22 mouse cellular contexts compared by ENCODE assay signal in genomic region chr10:83692175-83692895, GRCm38 (mm10). TPM values are rescaled to one million over a fixed set of nuclear protein-coding genes. Genes with fewer than 3 reads are reported as not detected.
DNase-seq lines count a peak whose midpoint lies in the region; ATAC-seq and TF ChIP-seq lines count a peak whose summit lies in the region.
"Had no signal": no experiment of that assay in that cellular context is flagged by ENCODE, and none has a peak within 500 bp of the region (broad histone marks: within the 10 kb centered on the region; RNA-seq: fewer than 3 reads in every experiment).

No protein-coding gene starts in this region.

- intact Hi-C loops in heart, postnatal 10 days (cut with DNase I), result no loop called here

- 0 out of 2 replicates have a peak overlapping the region, but pooled peaks have one; percentile 10 for H3K4me2 ChIP-seq in heart, embryonic 13.5 days
- H3K4me2 ChIP-seq in intestine, embryonic 14.5 days (ENCODE audit: low read length), result no peak overlapping the region
- no peak overlapping the region for H3K4me2 ChIP-seq in liver, postnatal 0 days (ENCODE audit: low read depth, low read length)
- no peak overlapping the region for H3K4me2 ChIP-seq in hindbrain, embryonic 16.5 days (ENCODE audit: low read length)
- H3K4me2 ChIP-seq: embryonic facial prominence, embryonic 12.5 days; limb, embryonic 13.5 days; lung, embryonic 14.5 days; midbrain, embryonic 12.5 days had no signal

- peak overlapping the region; percentile 39; the same call in 1 of the 2 replicates for H3K27ac ChIP-seq in heart, embryonic 13.5 days (replicated peaks)
- no peak overlapping the region for H3K27ac ChIP-seq in intestine, embryonic 14.5 days (ENCODE audit: low read depth)
- peak overlapping the region; percentile 67 for H3K27ac ChIP-seq in liver, postnatal 0 days (ENCODE audit: low read depth)
- no peak overlapping the region for H3K27ac ChIP-seq in hindbrain, embryonic 16.5 days (ENCODE audit: low read depth, low read length)
- H3K27ac ChIP-seq: embryonic facial prominence, embryonic 12.5 days; limb, embryonic 13.5 days; macrophage; midbrain, embryonic 12.5 days had no signal

- DNase-seq in heart, postnatal 10 days, result no peak
- no peak for DNase-seq in intestine, embryonic 14.5 days (ENCODE audit: low spot score)
- no peak for DNase-seq in liver, postnatal 0 days
- DNase-seq in embryo, embryonic 11 days, result no peak
- no peak for DNase-seq in thymus, postnatal 14 days
- DNase-seq: adrenal gland, adult 8-10 months; cerebellum, adult 9-10 months; gastrocnemius, postnatal 10 days; kidney, postnatal 36 days; lung, embryonic 14.5 days; right cerebral cortex, adult 18-20 months; thymus, adult 2 months had no signal

- H3K9me3 ChIP-seq in heart, embryonic 13.5 days, result no peaks in the 10 kb centered on the region
- H3K9me3 ChIP-seq in E14TG2a.4 (ENCODE audit: low read length), result no peaks in the 10 kb centered on the region
- no peaks in the 10 kb centered on the region for H3K9me3 ChIP-seq in intestine, embryonic 14.5 days (ENCODE audit: control insufficient read depth, low read length)
- H3K9me3 ChIP-seq in liver, postnatal 0 days (ENCODE audit: low read length), result no peaks in the 10 kb centered on the region
- H3K9me3 ChIP-seq in hindbrain, embryonic 16.5 days (ENCODE audit: control insufficient read depth, low read length), result no peaks in the 10 kb centered on the region
- H3K9me3 ChIP-seq: embryonic facial prominence, embryonic 12.5 days; limb, embryonic 13.5 days; midbrain, embryonic 12.5 days had no signal

- no peak for TF ChIP-seq EP300 in liver, postnatal 0 days (IDR thresholded peaks at IDR 0.05; ENCODE audit: low read depth)

- no peak overlapping the region for H3K9ac ChIP-seq in heart, embryonic 13.5 days
- H3K9ac ChIP-seq in intestine, embryonic 14.5 days (ENCODE audit: low read length), result no peak overlapping the region
- H3K9ac ChIP-seq in liver, postnatal 0 days (replicated peaks), result no peak overlapping the region
- H3K9ac ChIP-seq in hindbrain, embryonic 16.5 days (ENCODE audit: low read depth, low read length), result no peak overlapping the region
- H3K9ac ChIP-seq: embryonic facial prominence, embryonic 12.5 days; limb, embryonic 13.5 days; lung, embryonic 14.5 days; midbrain, embryonic 12.5 days had no signal

- H3K27me3 ChIP-seq in heart, embryonic 13.5 days (replicated peaks), result no peaks in the 10 kb centered on the region
- no peaks in the 10 kb centered on the region for H3K27me3 ChIP-seq in E14TG2a.4 (ENCODE audit: insufficient read depth, low read length)
- H3K27me3 ChIP-seq in intestine, embryonic 14.5 days (replicated peaks; ENCODE audit: control insufficient read depth, insufficient read depth, low read length), result no peaks in the 10 kb centered on the region
- H3K27me3 ChIP-seq in liver, postnatal 0 days (ENCODE audit: insufficient read depth, low read length), result no peaks in the 10 kb centered on the region
- no peaks in the 10 kb centered on the region for H3K27me3 ChIP-seq in hindbrain, embryonic 16.5 days (replicated peaks; ENCODE audit: control insufficient read depth, insufficient read depth, low read length)
- H3K27me3 ChIP-seq: embryonic facial prominence, embryonic 12.5 days; limb, embryonic 13.5 days; midbrain, embryonic 12.5 days had no signal

- H3K4me3 ChIP-seq in heart, embryonic 13.5 days, result no peak overlapping the region
- H3K4me3 ChIP-seq in E14TG2a.4 (replicated peaks; ENCODE audit: low read length), result peak overlapping the region; percentile 62
- no peak overlapping the region for H3K4me3 ChIP-seq in intestine, embryonic 14.5 days (ENCODE audit: low read depth, low read length)
- H3K4me3 ChIP-seq in liver, postnatal 0 days (ENCODE audit: low read depth, low read length), result no peak overlapping the region
- no peak overlapping the region for H3K4me3 ChIP-seq in hindbrain, embryonic 16.5 days (ENCODE audit: low read length)
- H3K4me3 ChIP-seq: embryonic facial prominence, embryonic 12.5 days; erythroblast, embryonic 14.5 days; limb, embryonic 13.5 days; midbrain, embryonic 12.5 days had no signal

- H3K4me1 ChIP-seq in heart, embryonic 13.5 days, result peaks cover 12% of the 10 kb centered on the region
- H3K4me1 ChIP-seq in E14TG2a.4 (replicated peaks; ENCODE audit: low read depth, low read length), result peaks cover 29% of the 10 kb centered on the region
- 0 out of 2 replicates have a peak, but pooled peaks cover 4% of the 10 kb centered on the region for H3K4me1 ChIP-seq in intestine, embryonic 14.5 days (replicated peaks; ENCODE audit: control insufficient read depth, insufficient read depth, low read length)
- H3K4me1 ChIP-seq in liver, postnatal 0 days (ENCODE audit: insufficient read depth), result no peaks in the 10 kb centered on the region
- no peaks in the 10 kb centered on the region for H3K4me1 ChIP-seq in hindbrain, embryonic 16.5 days (ENCODE audit: control insufficient read depth, insufficient read depth, low read depth, low read length)
- H3K4me1 ChIP-seq: embryonic facial prominence, embryonic 12.5 days; limb, embryonic 13.5 days; midbrain, embryonic 12.5 days had no signal

- ATAC-seq in heart, embryonic 13.5 days (ENCODE audit: extremely low read depth, insufficient number of reproducible peaks, low FRiP score, low TSS enrichment), result no peak
- peak; percentile 66; the same call in 1 of the 2 replicates for ATAC-seq in intestine, embryonic 14.5 days (replicated peaks; ENCODE audit: low FRiP score, low TSS enrichment, low read depth)
- ATAC-seq in liver, postnatal 0 days, result 0 out of 2 replicates have a peak, but pooled peaks have one; percentile 49
- ATAC-seq in hindbrain, embryonic 16.5 days, result no peak
- ATAC-seq: forebrain, embryonic 14.5 days had no signal

- WGBS in heart, embryonic 13.5 days, result 57% methylated on average over 11 of the region's 11 CpGs
- 62% methylated on average over 11 of the region's 11 CpGs for WGBS in intestine, embryonic 14.5 days
- WGBS in liver, postnatal 0 days (ENCODE audit: insufficient replicate concordance), result 57% methylated on average over 11 of the region's 11 CpGs
- 85% methylated on average over 11 of the region's 11 CpGs for WGBS in hindbrain, embryonic 16.5 days

- H3K36me3 ChIP-seq in heart, embryonic 13.5 days, result no peaks in the 10 kb centered on the region
- no peaks in the 10 kb centered on the region for H3K36me3 ChIP-seq in E14TG2a.4 (ENCODE audit: insufficient read depth, low read length)
- no peaks in the 10 kb centered on the region for H3K36me3 ChIP-seq in intestine, embryonic 14.5 days (ENCODE audit: control insufficient read depth, insufficient read depth, low read length)
- H3K36me3 ChIP-seq in liver, postnatal 0 days (replicated peaks; ENCODE audit: insufficient read depth, low read length), result no peaks in the 10 kb centered on the region
- H3K36me3 ChIP-seq in hindbrain, embryonic 16.5 days (ENCODE audit: control insufficient read depth, insufficient read depth, low read length), result no peaks in the 10 kb centered on the region
- H3K36me3 ChIP-seq: embryonic facial prominence, embryonic 12.5 days; limb, embryonic 13.5 days; midbrain, embryonic 12.5 days had no signal

- TF ChIP-seq CTCF in E14TG2a.4 (conservative IDR thresholded peaks at IDR 0.05; ENCODE audit: low read length), result no peak
- no peak for TF ChIP-seq CTCF in liver, postnatal 0 days (IDR thresholded peaks at IDR 0.05; ENCODE audit: low read depth)

RNA-seq across cellular contexts. Expression of gene 1500009L16Rik, which starts 30.3 kb away (rescaled TPM):
- 17.3 and 19.9 TPM in 2 replicates for polyA plus RNA-seq in heart, embryonic 13.5 days (2015; fragmentation: Nextera tagmentation; extraction: Ambion mirVana)
- total RNA-seq in heart, postnatal 10 days (2021), result 10 to 100 TPM in 1 of 2 experiments, 1 to 10 TPM in 1; 9.1 to 12.8 TPM
- polyA plus RNA-seq in intestine, embryonic 14.5 days (2014; fragmentation: Nextera tagmentation; extraction: Ambion mirVana), result 24.6 and 25.5 TPM in 2 replicates
- 0.31 and 0.48 TPM in 2 replicates for polyA plus RNA-seq in liver, postnatal 0 days (2015; fragmentation: Nextera tagmentation; extraction: Ambion mirVana)
- 93.3 and 115 TPM in 2 replicates for polyA plus RNA-seq in hindbrain, embryonic 16.5 days (2015; fragmentation: Nextera tagmentation; extraction: Ambion mirVana)
- total RNA-seq: monocyte, adult 5-6 weeks had no signal
- polyA plus RNA-seq: erythroblast, embryonic 14.5 days; macrophage had no signal

RNA-seq across cellular contexts. Expression of gene Appl2, which starts 43.8 kb away (rescaled TPM):
- 23.4 and 29.3 TPM in 2 replicates for polyA plus RNA-seq in heart, embryonic 13.5 days (2015; fragmentation: Nextera tagmentation; extraction: Ambion mirVana)
- 10 to 100 TPM; 42.9 to 45.9 TPM for total RNA-seq in heart, postnatal 10 days (2021)
- 37.7 and 44.4 TPM in 2 replicates for polyA plus RNA-seq in intestine, embryonic 14.5 days (2014; fragmentation: Nextera tagmentation; extraction: Ambion mirVana)
- polyA plus RNA-seq in liver, postnatal 0 days (2015; fragmentation: Nextera tagmentation; extraction: Ambion mirVana), result 7.8 and 9.2 TPM in 2 replicates
- polyA plus RNA-seq in hindbrain, embryonic 16.5 days (2015; fragmentation: Nextera tagmentation; extraction: Ambion mirVana), result 54.6 and 59.0 TPM in 2 replicates

Comparison
In these comparisons a context has a peak if more than half of its experiments do, and no peak if none do; other contexts are left out.
1. ATAC-seq: peak in intestine, embryonic 14.5 days (single experiment) and liver, postnatal 0 days (single experiment); none in heart, embryonic 13.5 days (single experiment) and hindbrain, embryonic 16.5 days (single experiment).
2. H3K27ac ChIP-seq: peak in heart, embryonic 13.5 days (single experiment) and liver, postnatal 0 days (single experiment); none in intestine, embryonic 14.5 days (single experiment) and hindbrain, embryonic 16.5 days (single experiment).
3. RNA of gene 1500009L16Rik, which starts 30.3 kb away (polyA plus RNA-seq): 93.3 to 115 TPM in hindbrain, embryonic 16.5 days, 24.6 to 25.5 TPM in intestine, embryonic 14.5 days and 17.3 to 19.9 TPM in heart, embryonic 13.5 days; 0.31 to 0.48 TPM in liver, postnatal 0 days; every median in the first group is over 10 times any median in the second.